Mouse (Mus musculus) left cerebral cortex, postnatal 4 days (tissue): Measurements from ENCODE around the gene Nfx1. TPM values are rescaled to one million over a fixed set of nuclear protein-coding genes. Genes with fewer than 3 reads are reported as not detected.

Experiments used
- DNase-seq: peaks from one replicate; pipeline ENCODE4 v3.0.0-alpha.2; 2022
- intact Hi-C: fragments of 180-260 bp; cut with DNase I; formaldehyde crosslinking; loops from one replicate; pipeline ENCODE4 v1.15.1; 2025
- total RNA-seq, 2 experiments: library from RNA; stranded (reverse); gene quantifications; 2 replicates each; pipeline ENCODE4 v1.2.3; 2021

Nfx1 gene
- total RNA-seq, 2 experiments from 2014 or later: 75.3 to 77.0 TPM

DNA sequence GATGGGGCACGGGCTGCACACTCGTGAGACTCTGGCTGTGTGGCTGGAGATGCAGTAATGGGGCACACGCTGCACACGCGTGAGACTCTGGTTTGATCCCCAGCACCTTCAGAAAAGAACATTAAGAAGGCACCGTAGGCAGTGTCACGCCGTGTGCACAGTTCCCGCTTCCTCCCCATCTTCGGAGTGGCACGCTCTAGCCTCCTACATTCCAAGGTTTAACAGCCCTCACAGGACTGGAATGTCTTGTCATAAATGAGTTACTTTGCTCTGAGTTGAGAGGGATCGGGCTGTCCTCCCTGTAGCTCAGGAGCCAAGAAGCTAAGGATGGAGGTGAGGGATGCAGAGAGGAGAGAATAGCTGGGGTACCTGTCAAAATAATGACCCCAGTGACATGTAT, 72.2 kb downstream of the Nfx1 start:
- intact Hi-C loops: no loop called here
- no peak for DNase-seq

GRCm38 (mm10) chr4:41043961-41044360, 73.3 kb downstream of the Nfx1 start:
- no peak for DNase-seq
- intact Hi-C loops: no loop called here

DNA sequence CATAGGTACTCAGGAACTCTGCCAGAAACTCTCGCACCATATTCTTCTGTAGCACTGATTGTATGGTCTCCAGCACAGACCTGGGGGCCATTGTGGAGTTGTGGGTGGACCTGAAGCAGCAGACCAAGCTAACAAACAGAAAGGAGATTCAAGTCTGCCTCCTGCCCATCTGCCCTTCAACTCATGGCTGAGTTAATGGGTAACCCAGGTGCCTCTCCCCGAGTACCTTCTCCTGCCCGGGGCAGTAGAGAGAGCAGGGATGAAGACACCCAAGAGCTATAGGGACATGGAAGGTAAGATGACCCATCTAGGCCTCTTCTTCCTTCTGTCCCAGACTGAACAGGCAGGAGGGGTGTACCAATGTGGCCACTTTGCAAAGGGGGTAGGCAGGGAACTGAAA, 74.6 kb downstream of the Nfx1 start:
- intact Hi-C loops: no loop called here
- DNase-seq: no peak

GRCm38 (mm10) chr4:41046254-41046795, 75.6 kb downstream of the Nfx1 start:
- DNase-seq: no peak
- intact Hi-C loops: no loop called here

GRCm38 (mm10) chr4:41047524-41048271, 77.0 kb downstream of the Nfx1 start, which contains the start of gene Aqp7:
Gene Aqp7, minus strand, starts transcription at chr4:41048139.
- intact Hi-C loops: no loop called here
- no peak for DNase-seq

DNA sequence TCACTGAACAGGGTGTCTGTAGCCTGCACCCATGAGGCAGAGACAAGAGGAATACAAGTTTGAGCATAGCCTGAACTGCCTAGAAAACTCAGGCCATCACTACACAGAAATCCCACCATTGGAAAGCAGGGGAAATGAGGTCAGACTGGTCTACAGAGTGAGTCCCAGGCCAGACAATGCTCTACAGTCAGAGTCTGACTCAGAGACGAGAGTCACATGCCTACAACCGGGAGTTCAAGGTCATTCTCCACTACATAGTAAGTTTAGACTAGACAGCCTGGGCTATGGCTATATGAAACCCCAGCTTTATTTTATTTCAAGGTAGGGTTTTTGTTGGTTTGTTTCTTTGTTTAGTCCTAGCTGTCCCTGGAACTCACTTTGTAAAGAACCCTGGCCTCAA, 78.2 kb downstream of the Nfx1 start:
- DNase-seq: no peak
- intact Hi-C loops: no loop called here

- peak; percentile 89 for DNase-seq
- intact Hi-C loops: loop anchor here (5.0 to 10.0 kb wide), 4 partner anchors 66 to 654 kb away; no protein-coding TSS in a partner anchor
Measured at GRCm38 (mm10) chr4:41050726-41051675, 80.3 kb downstream of the Nfx1 start.

- DNase-seq: no peak
- intact Hi-C loops: loop anchor here (5.0 to 10.0 kb wide), 4 partner anchors 66 to 653 kb away; no protein-coding TSS in a partner anchor
Measured at GRCm38 (mm10) chr4:41051781-41052180, 81.1 kb downstream of the Nfx1 start.

DNA sequence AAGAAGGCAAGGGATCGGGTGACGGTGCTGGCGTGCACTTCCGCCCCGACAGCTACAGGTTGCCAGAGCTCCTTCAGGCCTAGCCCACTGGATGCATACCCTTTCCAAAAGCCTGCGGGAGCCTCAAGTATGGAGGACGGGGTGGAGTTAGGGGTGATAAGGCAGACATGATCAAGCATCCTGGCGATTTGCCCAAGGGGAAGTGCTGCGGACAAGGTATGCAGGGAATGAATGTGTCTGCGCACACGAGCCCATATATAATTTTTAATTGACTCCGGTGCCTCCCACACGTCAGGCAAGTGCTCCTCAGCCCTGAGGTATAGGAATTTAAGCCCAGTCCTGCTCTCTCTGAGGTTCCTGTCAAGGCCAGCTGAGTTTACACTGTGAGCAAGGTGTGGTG, 84.4 kb downstream of the Nfx1 start:
- DNase-seq: no peak
- intact Hi-C loops: loop anchor here (10.0 kb wide), 1 partner anchor 650 kb away; no protein-coding TSS in a partner anchor

DNA sequence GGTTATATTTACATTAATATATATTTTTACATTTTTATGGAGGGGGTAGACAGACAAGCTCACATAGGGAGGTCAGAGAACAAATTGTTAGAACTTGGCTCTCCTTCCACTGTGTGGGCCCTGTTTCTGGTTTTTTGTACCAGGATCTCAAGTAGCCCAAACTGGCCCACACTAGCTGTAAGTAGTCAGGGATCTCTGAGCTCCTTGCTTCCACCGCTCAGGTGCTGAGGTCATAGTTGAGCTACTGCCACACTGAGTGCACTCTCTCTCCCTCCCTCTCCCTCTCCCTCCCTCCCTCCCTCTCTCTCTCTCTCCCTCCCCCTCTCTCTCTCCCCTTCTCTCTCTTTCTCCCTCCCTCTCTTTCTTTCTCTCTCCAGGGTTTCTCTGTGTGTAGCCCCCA, 85.5 kb downstream of the Nfx1 start:
- intact Hi-C loops: loop anchor here (10.0 kb wide), 1 partner anchor 649 kb away; no protein-coding TSS in a partner anchor
- no peak for DNase-seq

GRCm38 (mm10) chr4:41056742-41057332, 86.1 kb downstream of the Nfx1 start:
- DNase-seq: no peak
- intact Hi-C loops: loop anchor here (10.0 kb wide), 1 partner anchor 648 kb away; no protein-coding TSS in a partner anchor

DNA sequence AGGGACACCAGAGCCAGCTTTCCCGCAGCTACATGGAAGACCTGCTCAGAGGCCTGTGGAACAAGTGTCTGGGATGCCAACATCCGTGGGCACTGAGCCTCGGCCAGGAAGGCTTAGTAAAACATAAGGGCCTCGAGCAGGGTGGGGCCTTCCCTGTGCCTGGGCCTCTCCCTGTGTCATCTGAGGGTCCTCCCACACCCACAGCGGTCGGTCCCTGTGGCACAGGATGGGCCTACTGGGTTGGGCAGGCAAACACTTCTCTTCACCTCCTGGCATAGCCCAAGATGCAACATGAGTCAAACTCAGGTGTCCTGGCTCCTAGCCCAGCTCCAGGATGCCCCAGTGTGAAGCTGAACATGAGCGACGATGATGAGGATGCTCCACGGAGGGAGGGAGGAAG, 86.7 kb downstream of the Nfx1 start:
- intact Hi-C loops: loop anchor here (10.0 kb wide), 1 partner anchor 647 kb away; no protein-coding TSS in a partner anchor
- no peak for DNase-seq

DNA sequence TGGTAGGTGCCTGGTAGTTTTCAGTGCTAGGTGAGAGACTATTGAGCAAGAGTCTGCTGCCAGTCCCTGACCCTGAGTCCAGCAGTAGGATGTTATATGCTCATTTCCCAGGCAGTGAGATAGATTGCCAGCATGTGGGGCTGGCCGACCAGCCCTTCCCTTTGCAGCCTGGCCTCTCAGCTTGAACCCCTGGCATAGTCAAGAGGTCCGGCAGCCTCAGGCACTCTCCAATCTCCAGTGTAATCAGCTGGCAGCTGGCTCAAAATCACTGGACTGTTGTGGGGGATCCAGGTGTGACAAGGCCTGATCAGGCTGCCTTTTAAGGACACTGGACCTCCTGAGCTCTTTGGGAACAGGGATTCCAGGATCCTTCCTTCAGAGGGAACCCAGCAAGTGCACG, 92.6 kb downstream of the Nfx1 start:
- intact Hi-C loops: no loop called here
- no peak for DNase-seq

GRCm38 (mm10) chr4:41063894-41064673, 93.4 kb downstream of the Nfx1 start:
- peak; percentile 20 for DNase-seq
- intact Hi-C loops: no loop called here

DNA sequence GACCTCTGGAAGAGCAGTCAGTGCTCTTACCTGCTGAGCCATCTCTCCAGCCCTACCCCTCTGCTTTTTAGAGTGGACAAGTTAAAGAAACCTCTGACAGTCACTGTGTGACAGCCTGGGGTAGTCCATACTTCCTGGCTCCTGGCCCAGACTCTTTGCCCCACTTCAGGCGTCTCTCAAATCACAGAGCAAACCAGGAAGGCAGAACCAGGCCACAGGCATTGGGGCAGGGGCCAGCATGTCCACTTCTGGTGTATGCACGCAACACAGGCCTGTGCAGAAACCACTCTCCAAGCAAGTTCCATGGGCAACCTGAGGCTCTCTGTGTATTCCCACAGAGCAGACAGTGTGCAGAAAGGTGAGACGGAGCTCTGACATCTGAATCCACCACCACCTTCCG, 94.5 kb downstream of the Nfx1 start:
- intact Hi-C loops: no loop called here

DNA sequence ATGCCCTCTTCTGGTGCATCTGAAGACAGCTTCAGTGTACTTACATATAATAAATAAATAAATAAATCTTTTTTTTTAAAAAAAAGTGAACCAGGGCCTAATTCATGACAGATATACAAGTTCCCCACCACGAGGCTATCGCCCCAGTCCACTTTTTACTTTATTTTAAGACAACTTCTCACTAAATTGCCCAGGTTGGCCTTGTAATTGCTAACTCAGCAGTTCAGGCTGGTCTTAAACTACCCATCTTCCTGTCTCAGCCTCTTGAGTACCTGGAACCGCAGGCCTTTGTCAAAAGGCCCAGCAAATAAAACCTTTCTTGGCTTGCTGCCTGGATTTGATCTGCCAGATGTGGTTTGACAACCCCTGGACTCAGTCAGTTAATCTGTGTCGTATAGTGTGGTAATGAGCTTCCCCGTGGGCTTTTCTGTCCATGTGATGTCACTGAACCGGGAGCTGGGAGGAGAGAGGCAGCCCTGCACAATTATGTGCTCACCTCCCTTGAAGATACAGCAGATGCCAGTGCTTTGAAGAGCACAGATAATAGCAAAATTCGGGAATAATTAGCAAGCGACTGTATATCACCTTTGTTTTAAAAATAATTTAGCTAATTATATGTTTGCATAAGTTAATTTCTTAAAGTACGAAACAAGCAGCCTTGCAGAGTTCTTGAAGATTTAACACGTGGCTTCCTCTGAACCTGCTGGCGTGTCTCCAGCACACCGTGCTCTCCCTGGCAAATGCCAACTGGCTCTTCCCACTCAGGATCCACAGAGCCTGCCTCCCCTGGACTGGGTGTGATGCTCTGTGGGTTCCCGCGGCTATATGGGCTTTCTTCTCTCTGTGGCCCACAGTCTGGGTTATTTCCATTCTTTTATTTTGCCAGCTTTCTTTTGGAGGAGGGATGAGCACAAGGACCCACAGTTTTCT, 101.1 kb downstream of the Nfx1 start:
- no peak for DNase-seq
- intact Hi-C loops: no loop called here

More for the DNA sequence above, 94.5 kb downstream of the Nfx1 start:
- DNase-seq: no peak

DNA sequence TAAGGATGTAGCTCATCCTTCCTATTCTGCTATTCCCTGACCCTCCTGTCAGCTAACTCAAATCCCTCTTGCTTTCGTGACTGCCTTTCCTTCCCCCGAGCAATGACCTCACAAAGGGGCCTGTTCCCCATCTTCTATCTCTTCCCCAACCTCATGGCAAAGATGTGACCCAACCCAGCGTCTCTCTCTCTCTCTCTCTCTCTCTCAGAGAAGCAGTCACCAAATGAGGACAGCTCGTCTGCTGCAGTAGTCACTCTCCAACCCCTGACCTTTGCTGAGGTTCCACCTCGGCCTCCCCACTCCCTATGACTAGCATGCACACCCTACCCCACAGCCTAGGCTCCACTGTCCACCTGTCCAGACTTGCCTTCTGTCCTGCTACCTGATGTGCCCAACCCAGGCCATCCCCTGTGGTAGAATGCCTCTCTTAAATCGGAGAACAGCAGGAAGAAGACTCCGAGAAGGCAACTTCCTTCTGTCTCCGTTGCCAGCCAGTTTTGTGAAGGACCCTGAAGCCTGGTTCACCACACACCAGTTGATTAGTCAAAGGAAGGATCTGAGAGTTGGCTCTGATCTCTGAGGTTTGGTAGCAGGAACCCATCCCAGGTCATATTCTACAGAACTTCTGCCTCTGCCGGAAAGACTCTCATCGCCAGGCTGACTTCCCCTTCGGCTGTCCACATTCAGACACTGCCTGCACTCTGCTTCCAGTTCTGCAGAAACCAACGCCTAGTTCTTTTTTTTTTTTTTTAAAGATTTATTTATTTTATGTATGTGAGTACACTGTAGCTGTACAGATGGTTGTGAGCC, 102.5 kb downstream of the Nfx1 start:
- DNase-seq: no peak
- intact Hi-C loops: no loop called here

DNA sequence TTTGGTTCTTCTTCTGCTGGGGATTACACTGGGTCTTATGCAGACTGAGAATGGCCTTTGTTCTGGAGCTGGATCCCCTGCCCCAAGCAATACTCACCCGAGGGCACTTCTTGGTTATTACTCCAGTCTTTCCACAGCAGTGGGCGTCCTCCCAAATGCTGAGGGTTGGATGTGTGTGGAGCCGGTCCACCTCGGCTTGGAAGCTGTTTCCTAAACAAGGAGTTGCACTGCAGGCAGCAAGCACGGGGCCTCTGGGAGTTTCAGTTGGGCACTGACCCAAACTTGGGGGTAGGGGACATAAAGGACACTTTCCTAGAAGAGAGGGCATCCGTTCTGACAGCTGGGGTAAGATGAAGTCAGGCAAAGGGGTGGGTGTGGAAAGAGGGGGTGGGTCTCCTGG, 103.8 kb downstream of the Nfx1 start:
- DNase-seq: no peak
- intact Hi-C loops: no loop called here
